Mouse (Mus musculus): ENCODE measurements around the gene Aifm3.
"Not testable (repeated sequence)": the region's sequence is repeated elsewhere in the genome, so short reads cannot be mapped to it uniquely, and the experiment has no call there.

The Aifm3 gene

DNA sequence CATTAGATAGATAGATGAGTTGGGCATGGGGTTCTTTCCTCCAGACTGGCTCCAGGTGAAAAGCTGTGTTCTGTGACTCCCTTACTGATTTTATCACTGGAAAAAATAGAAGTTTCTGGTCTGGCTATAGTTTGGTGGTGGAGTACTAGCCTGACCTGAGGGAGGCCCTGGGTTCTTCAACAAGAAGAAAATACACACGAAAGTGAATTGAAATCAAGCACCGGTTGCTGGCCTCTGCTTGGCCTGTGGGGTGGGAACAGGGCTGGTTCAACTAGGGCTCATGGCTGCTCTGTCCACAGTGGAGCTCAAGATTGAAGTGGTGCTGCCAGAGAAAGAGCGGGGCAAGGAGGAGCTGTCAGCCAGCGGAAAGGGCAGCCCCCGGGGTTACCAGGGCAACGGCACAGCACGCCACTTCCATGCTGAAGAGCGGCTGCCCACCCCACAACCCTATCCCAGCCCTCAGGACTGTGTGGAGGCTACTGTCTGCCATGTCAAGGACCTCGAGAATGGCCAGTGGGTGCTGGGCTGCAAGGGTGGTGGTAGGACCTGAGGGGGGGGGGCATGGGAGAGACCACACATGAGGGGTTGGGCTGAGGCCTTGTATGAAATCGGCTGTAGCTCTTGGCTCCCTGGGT is 10.0 kb downstream of the Aifm3 start:
- in situ Hi-C loops (cut with MseI, MboI), result no loop called here

GRCm38 (mm10) chr16:17502681-17503080 is 13.3 kb downstream of the Aifm3 start:
- in situ Hi-C loops (cut with MseI, MboI), result no loop called here

DNA sequence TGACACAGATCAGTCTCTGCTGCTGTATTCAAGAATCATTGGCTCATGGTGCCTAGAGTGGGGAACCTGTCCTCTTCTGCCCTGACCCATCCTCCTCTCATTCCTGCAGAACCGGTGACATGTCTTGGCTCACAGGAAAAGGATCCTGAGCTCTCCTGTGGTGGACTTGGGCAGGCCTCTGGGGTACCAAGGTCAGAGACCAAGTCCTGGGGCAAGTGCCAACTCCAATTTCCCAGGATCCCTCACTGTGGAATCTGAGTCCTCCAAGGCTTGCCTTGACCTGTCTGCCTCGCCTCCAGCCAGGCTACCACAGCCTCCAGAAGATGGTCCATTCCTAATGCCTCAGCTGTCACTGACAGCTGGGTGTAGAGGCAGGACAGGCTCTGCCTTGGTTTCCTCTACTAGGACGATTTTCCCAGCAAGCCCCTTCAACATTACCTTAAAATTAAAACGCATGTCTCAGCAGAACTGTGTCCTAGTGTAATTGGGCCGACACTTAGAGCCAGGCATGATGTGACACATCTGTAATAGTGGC is 17.7 kb downstream of the Aifm3 start:
- in situ Hi-C loops (cut with MseI, MboI), result no loop called here

DNA sequence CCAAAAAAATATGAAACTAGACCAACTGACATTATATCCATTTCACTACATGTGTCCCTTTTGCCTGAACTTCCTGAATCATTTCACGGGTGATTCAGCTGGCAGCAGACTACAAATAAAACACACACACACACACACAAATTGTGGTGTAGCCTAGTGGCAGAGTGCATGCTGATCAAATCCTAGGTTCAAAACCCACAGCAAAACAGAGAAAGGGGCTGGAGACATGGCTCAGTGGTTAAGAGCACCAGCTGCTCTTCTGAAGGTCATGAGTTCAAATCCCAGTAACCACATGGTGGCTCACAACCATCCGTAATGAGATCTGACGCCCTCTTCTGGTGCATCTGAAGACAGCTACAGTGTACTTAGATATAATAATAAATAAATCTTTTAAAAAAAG is 18.6 kb downstream of the Aifm3 start:
- in situ Hi-C loops (cut with MseI, MboI), result not testable (repeated sequence)

DNA sequence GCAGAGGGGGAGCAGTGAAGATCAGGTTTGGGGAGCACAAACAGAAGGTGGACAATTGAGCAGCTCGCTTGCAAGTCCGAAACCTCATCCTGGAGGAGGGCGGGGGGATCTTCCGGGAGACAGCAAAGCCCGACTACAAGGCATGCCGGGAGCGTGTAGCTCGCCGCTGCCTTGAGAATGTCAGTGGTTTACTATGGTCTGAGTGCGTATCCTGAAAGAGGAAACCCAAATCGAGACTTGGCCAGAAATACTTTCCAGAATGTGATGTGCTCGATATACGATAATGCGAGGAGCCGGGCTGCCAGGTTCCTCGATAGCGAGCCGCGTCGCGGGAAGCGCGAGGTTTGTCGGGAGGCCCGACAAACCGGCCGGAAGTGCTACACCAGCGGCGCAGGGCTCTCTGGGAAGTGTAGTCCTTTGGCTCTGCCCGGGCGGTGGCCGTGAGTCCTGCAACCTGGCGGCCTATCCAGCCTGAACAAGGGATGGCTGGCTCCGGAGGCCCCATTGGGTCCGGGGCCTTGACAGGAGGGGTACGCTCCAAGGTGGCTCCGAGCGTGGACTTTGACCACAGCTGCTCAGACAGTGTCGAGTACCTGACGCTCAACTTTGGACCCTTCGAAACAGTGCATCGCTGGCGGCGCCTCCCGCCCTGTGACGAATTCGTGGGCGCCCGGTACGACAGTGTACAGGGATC is 19.3 kb downstream of the Aifm3 start, which contains the start of gene Lztr1:
Gene Lztr1 (plus strand): TSS at position 143 of the 694 bp plus-strand sequence.
- in situ Hi-C loops (cut with MseI, MboI), result no loop called here

DNA sequence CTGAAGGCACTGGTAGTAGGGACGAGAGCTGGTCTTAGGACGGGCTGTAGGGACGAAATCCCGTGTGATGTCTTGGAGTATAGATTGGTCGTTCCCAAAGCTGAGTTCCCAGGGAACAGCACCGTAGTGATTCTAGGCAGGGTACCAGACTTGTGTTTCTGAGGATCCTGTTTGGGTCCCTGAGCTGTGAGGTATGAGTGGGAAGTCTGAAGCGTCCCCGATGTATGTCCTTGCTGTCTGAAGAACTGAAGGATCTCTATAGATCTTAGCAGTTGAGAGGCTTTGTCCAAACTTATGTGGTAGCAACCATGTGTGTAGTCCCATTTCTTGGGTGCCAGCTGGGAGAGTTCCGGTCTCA is 19.8 kb downstream of the Aifm3 start:
- in situ Hi-C loops (cut with MseI, MboI), result no loop called here

DNA sequence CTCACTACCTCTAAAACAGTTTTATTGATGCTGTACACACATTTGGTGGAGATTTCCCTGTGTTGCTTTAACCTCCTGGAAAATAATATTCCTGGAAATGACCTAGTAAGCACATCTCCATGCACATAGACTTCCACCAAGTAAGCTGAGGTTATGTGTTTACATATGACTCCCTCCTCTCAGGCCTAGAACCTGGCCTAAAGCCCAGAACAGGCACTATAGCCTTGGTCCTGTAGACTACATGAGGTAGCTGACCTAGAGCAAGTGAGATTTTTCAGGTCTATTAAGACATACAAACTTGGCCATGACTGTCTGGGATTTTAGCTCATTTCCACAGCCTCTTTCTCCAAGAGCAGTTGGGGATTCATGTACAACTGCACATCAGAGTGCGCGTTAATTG is 20.7 kb downstream of the Aifm3 start:
- in situ Hi-C loops (cut with MseI, MboI), result no loop called here

DNA sequence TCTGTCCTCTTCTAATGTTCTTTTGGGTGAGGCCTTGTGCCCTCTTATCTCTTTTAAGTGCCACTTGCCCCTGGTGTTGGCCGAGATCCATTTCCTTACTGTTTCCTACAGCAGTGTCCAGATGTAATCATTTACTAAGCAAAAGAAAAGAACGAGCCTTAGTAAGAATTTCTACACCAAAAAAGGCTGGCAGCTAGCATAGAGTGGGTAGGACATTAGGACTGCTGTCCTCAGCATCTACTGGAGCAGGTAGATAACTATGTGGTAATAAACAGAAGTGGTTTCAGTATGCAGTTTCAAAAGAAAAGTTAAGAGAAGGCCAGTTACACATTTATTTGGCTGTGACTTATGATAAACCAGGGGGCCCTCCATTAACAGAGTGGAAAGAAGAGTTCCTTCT is 21.3 kb downstream of the Aifm3 start:
- in situ Hi-C loops (cut with MseI, MboI), result no loop called here

- in situ Hi-C loops (cut with MseI, MboI), result no loop called here
Observed at GRCm38 (mm10) chr16:17511431-17511830, 22.0 kb downstream of the Aifm3 start.

- in situ Hi-C loops (cut with MseI, MboI), result no loop called here
Observed at GRCm38 (mm10) chr16:17518910-17519309, 29.5 kb downstream of the Aifm3 start.

DNA sequence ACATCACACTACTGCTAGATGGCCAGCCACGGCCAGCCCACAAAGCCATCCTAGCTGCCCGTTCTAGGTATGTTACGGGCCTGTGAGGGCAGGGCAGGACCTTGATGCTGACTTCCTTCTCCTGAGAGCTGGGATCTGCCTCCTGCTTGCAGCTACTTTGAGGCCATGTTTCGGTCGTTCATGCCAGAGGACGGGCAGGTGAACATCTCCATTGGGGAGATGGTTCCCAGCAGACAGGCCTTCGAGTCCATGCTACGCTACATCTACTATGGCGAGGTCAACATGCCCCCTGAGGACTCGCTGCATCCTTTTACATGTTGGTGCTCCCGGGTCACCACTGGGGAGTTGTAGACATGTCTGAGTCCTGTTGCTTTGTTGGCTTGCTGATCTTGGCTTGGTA is 34.7 kb downstream of the Aifm3 start:
- in situ Hi-C loops (cut with MseI, MboI), result no loop called here

DNA sequence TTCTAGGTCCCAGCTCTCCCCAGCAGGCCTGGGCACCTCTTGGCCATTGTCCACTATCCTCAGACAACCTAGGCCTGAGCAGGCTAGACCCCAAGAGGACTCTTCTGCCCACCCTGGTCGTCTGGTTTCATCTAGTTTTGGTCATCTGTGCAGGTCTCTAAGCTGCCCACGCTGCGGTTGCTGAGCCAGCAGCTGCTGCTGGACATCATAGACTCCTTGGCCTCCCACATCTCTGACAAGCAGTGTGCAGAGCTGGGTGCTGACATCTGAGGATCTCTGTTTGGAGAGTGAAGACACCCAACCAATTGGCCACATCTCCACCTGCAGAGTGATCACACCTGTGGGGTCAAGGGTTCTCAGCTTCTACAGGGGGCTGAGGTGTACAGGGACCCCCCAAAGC is 36.1 kb downstream of the Aifm3 start:
- in situ Hi-C loops (cut with MseI, MboI), result no loop called here

DNA sequence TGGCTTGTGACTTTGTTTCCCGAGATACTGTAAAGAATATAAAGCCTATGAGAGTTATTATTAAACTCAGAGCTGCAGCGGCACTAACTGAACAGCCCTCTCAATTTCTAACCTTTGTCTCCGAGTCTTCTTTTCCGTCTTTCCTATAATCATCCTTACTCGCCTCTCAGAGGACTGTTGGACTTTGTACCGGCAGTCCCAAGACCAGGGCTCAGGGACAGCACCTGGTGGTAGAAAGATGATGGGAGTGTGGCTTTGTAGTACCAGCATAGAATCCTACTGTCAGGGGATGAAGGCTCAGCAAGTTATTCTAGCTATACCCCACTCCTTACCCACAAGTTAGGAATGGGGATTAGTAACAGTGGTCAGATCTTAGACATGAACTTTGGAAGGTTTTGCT is 36.8 kb downstream of the Aifm3 start:
- in situ Hi-C loops (cut with MseI, MboI), result no loop called here

DNA sequence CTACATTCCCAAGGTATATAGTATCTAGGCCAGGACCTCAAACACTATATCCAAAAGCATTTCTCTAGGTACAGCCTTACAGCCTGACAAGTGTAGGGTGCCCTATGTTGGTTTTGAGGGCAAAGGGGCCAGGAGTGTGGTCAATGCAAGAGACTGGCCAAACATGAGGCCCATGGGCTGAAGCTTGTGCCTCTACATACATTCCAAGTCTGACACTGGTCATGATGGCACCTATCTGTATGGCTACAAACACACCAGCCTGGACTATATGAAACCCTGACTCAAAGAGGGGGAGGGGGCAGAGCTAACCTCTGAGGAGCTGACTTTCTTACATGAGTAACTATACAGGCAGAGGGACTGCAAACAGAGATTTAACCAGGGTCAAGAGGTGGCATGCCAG is 38.2 kb downstream of the Aifm3 start:
- in situ Hi-C loops (cut with MseI, MboI), result no loop called here

- in situ Hi-C loops (cut with MseI, MboI), result no loop called here
Observed at GRCm38 (mm10) chr16:17528276-17528675, 38.9 kb downstream of the Aifm3 start.

GRCm38 (mm10) chr16:17529981-17530586 is 40.7 kb downstream of the Aifm3 start:
- in situ Hi-C loops (cut with MseI, MboI), result no loop called here

GRCm38 (mm10) chr16:17530640-17531288 is 41.4 kb downstream of the Aifm3 start, which contains the start of gene Thap7:
Gene Thap7 (minus strand): TSS chr16:17531136.
- in situ Hi-C loops (cut with MseI, MboI), result no loop called here

- in situ Hi-C loops (cut with MseI, MboI), result no loop called here
Observed at GRCm38 (mm10) chr16:17532271-17532670, 42.9 kb downstream of the Aifm3 start.

DNA sequence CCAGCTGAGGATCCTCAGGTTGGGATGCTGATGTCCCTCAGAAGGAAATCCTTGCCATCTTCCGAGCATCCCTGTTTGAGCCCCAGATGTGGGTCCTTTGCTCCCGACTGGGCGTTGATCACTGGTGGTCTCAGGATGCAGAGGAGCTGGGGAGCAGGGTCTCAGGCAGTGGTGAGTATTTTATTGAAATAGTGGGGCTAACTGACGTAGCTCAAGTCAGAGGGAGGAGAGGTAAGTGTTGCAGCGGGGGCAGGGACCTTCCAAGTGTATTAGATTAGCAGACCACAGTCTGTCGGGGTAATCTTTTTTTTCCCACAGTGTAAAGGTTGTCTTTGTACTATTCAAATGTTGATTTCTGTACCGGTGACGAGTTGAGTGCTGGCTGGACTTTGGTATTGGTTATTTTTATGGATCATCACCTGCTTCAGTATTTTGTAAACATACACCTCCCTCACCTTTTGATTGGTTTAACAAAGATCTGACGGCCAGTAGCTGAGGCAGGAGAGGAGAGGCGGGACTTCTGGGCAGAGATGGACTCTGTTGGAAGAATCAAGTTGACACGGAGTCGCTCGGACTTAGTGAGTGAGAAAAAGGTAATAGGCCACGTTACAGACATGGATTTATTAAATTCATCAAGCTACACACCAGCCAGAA is 43.4 kb downstream of the Aifm3 start:
- in situ Hi-C loops (cut with MseI, MboI), result no loop called here

GRCm38 (mm10) chr16:17536584-17536983 is 47.2 kb downstream of the Aifm3 start:
- in situ Hi-C loops (cut with MseI, MboI), result loop anchor here in 1 of 2 experiments (5.0 kb wide), 1 partner anchor 49 kb away; the partner anchor contains the start of gene Aifm3

- in situ Hi-C loops (cut with MseI, MboI), result no loop called here
Observed at GRCm38 (mm10) chr16:17542632-17543031, 53.2 kb downstream of the Aifm3 start.

GRCm38 (mm10) chr16:17552837-17553236 is 63.4 kb downstream of the Aifm3 start:
- in situ Hi-C loops (cut with MseI, MboI), result loop anchor here in 1 of 2 experiments (5.0 kb wide), 1 partner anchor 64 kb away; the partner anchor contains the start of gene Smpd4

Measured in mouse trophoblast stem cell (cell line).